Mouse (Mus musculus): ENCODE results near the gene 4933430I17Rik. TPM values are rescaled to one million over a fixed set of nuclear protein-coding genes. Genes with fewer than 3 reads are reported as not detected.
"Not testable (repeated sequence)": the region's sequence is repeated elsewhere in the genome, so short reads cannot be mapped to it uniquely, and the experiment has no call there.

Gene 4933430I17Rik
- total RNA-seq, 2 experiments from 2014 or later, result 0.46 to 0.80 TPM

DNA sequence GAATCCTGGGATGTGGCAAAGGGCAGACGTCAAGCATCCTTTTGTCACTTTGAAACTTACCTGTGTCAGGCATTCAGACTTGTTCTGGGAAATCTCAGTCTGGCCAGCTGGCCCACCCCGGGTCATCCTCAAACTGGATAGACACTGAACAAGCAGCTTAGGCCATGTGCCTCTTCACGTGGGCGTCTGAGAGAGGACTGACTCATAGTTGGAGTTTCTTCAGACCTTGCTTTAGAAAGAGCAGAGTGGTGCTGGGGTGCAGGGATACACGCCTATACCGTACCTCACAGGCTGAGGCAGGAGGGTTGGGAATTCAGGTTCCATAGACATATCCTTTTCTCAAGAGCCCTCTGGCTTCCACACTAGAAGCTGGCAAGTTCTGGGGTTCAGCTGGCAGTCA is 18.6 kb downstream of the 4933430I17Rik start:
- no peak for DNase-seq (ENCODE audit: low spot score in 2 of 2)

DNA sequence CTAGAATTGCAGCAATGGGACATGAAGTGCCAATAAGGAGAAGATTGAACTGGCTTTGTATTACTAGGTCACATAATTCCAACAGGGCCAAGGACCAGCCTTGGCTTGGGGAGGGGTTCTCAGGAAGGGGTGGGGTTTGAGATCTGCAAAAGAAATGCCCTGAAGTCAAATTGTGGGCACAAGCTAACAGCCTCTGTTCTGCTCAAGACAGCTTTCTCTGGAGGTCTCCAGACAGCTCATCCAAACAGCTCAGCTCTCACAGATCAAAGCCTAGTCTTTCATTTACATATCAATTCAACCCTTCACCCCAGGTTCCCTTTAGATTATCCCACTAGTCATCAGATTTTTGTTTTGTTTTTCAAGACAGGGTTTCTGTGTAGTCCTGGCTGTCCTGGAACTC is 19.6 kb downstream of the 4933430I17Rik start:
- no peak for DNase-seq (ENCODE audit: low spot score in 2 of 2)

DNA sequence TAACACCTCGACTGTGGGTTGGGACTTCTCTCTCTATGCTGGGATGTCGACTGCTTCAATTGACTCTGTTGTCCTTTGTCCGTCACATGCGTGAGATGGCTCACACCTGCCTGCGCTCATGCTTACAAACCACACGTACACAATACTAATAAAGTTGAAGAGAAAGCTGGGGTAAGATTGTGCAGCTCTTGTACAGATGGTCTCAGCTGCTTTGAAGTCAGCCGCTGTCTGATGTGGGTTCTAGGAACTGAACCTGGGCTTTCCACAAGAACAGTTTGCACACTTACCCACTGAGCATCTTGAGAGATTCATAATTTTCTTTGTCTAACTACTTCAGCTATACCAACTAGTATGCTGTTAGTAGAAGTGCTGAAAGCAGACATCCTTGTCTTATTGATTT is 26.8 kb downstream of the 4933430I17Rik start:
- DNase-seq (ENCODE audit: low spot score in 2 of 2), result no peak

DNA sequence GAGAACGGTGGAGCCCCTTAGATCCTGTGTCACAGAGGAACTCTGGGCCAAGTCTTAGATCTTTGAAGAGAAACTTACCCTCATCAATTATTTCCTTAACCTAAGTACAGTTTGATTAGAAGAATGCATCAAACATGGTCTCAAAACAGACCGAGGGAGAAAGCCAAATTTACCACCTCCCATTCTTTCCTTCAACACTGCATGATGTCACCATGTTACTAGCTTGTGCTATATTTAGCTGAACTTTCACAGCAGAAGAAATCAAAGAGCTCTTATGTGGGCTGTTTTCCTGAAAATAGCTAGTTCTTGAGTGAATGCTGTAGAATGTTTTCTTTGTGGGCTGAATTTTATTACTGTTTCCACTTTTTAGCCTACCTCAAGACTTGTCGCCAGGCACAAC is 32.3 kb downstream of the 4933430I17Rik start:
- DNase-seq (ENCODE audit: low spot score in 2 of 2), result no peak

DNA sequence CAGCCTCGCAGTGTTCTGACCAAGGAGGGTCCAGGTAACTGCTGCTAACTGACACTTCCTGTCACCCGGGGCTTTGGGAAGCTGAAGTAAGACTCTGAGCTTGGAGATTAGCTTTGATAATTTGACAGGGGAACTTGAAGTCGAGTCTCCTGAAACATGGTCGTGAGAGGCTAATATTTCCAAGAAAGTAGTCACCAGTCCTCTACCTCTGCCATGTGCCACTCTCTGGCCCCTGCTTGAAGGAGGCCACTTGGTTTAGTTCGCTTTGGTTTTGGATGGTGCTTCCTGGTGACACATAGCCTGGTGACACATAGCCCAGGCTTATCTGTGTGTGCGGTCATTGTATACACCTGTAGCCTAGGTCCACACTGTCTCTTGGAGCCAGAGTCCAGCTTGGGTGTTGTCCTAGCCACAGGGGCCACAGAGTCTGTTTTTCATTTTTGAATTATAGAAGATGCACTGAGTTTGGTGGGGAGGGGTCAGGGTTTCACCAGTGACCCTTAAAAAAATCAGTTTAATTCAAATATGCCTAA is 34.7 kb downstream of the 4933430I17Rik start, which contains the start of gene Rgs3:
TSS of gene Rgs3 (plus strand) at position 51 of the 533 bp plus-strand sequence.
- DNase-seq (ENCODE audit: low spot score in 2 of 2), result no peak

DNA sequence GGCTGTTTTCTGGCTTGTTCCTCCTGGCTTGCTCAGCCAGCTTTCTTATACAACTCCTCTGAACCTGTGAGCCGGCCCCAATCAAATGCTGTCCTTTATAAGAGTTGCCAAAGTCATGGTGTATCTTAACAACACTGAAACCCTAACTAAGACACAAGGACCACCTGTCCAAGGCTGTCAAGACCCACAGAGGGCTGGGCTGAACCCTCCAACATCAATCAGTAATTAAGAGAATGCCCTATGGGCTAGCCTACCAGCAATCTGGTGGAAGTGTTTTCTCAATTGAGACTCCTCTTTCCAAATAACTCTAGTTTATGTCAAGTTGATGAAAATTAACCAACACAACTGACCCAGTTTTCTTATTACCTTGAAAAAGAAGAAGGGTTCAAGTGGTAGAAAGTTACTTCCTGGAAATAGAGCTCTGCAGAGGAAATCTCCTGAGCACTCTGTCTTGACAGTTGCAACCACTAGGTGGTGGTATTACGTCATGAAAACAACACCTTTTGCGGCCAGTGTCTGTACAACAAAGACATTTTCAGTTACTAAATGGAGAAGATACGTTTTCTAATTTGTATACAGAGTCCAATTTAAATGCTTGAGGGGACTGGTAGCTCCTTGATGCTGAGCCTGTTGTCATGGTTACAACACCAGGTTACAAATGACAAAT is 35.9 kb downstream of the 4933430I17Rik start:
- DNase-seq (ENCODE audit: low spot score in 2 of 2), result peak; percentile 75 to 82

DNA sequence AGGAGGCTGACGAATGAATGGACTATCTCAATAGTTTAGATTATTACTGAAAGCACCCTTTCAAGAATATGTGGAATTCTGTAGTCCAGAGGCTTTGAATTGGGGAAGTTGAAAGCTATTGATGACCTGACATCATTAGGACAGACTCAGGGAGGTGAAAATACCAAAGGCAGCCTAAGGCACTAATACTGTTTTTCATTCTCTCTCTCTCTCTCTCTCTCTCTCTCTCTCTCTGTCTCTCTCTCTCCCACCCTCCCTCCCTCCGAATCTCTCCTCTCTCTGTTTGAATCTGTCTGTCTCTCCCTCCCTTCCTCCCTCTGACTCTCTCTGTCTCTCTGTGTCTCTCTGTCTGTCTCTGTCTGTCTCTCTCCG is 36.4 kb downstream of the 4933430I17Rik start:
- DNase-seq (ENCODE audit: low spot score in 2 of 2), result no peak

DNA sequence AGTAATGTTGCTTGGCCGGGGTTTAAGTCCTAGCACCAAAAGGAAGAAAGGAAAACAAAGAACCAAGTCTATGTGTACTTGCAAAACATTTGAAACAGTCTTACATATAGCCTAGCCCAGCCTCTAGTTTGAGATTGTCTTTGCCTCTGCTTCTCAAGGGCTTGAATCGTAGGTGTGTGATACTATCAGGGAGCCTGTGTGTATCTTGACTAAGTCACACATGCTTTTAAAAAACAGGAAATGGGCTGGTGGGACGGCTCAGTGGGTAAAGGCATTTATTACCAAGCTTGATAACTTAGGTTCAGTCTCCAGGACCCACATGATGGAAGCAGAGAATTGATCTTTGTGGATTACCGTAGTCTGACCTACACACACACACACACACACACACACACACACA is 36.8 kb downstream of the 4933430I17Rik start:
- no peak for DNase-seq (ENCODE audit: low spot score in 2 of 2)

DNA sequence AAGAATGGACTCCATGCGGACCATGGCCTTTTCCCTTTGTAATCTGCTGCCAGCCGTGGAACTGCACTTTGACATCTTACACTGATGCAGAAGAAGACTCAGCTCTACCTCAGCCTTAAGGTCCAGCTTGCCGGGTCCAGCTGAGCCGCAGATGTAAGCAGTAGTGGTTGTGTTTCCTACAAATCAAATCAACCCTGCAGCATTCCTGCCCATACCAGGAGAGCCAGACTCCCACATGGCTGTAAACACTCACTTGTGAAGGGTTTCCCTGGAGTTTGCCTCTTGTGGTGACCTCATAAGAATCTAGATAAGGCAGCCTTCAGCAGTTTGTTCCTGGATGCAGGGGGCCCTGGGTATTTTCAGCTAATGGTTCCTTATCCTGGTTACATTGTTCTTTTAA is 41.4 kb downstream of the 4933430I17Rik start:
- no peak for DNase-seq (ENCODE audit: low spot score in 2 of 2)

DNA sequence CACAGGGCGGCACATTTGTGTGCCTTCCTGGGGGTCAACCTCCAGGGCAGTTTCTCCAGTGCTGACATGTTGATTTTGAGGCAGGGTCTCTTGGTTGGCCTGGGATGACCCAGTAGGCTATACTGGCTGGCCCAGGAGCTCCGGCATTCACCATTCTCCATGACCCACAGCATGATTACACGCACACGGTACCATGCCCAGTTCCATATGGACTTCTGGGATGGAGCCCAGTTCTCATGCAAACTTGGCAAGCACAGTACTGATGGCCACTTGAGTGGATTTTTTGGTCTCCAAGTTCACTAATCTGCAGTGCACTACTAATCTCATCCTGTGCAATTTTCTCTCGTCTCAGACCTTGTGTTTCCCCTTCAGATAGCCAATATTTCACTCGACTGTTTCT is 42.5 kb downstream of the 4933430I17Rik start:
- DNase-seq (ENCODE audit: low spot score in 2 of 2), result no peak

DNA sequence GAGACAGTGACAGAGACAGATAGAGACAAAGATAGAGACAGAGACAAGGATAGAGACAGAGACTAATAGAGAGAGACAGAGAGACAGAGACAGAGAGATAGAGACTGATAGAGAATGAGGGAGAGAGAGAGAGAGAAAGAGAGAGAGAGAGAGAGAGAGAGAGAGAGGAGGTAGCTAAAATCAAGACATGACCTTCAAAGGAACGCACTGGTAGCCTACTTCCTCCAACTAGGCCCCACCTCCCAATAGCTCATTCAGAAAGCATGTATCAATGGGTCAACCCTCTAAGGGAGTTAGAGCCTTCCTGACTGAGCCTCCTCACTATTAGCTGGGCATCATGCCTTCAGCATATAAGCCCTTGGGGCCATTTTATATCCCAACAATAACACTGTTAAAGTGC is 43.2 kb downstream of the 4933430I17Rik start:
- DNase-seq (ENCODE audit: low spot score in 2 of 2), result no peak

DNA sequence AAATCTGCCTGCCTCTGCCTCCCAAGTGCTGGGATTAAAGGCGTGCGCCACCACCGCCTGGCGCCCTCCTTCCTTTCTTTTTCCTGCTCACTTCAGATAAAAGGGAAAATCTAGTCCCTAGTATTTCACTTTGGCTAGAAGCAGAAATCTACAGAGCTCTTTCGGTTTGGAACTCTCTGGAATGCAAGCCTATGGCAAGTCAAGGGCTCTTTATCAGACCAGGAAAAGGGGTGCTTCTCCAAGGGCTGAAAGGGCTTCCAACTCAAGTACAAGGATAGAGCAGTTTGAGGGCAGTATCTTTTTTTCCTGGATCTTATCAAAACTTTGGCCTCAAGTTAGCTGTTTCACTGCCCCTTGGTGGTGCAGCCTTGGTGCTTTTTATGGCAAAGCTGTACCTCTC is 44.4 kb downstream of the 4933430I17Rik start:
- no peak for DNase-seq (ENCODE audit: low spot score in 2 of 2)

DNA sequence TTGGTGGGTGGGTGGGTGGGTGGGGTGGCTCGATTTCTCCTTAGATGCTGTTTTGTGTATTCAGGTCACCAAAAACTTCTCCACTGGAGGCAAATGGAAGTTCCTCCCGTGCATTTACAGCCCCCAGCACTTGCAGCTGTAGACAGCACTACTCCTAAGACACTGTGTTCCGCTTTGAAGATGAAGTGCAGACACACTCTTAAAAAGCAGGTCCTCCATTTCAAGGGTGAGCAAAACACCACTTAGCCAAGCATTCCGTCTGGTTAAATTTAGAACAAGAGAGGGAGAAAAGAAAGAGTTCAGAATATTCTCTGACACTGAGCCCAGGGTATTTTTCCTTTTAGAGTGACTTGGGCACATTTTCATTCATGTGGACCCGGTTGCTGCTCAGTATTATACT is 44.9 kb downstream of the 4933430I17Rik start:
- no peak for DNase-seq (ENCODE audit: low spot score in 2 of 2)

DNA sequence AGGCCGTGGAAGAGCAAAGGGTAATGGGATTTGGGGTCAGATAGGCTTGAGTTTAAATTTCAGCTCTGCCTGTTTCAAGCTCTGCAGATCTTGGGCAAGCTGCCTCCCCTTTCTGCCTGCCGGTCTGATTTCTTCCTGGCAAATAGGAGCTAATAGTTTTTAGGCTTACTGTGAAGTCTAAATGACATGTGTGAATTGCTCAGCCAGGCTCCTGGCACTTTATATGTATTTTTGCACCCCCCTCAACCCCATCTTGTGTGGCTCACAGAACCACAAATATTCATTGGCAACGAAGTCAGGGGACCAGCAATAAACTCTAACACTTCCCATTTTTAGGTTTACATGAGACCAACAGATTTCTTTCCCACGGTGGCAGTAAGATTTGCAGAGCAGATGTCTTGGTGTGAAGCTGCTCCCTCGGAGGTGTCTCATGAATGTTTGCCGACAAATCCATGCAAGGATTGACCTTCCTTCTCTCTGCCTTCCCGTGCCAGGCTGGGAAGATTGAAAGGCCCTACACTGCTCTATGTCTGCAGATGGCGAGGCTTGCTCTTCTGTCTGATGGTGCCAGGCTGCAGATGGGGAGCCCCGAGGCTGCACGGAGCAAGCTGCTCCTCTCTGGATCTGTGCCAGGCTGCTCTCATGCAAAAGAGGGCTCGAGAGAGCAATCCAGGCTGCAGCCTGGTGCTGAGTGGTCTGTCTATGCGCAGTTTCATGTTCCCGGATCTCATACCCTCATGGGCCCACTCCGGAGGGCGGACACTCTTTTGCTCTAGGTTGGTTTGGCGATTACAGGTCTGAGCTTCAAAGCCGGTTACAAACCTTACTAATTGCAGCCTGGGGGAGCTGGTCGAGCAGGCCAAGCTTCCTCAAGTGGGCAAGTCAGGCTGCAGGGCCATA is 57.4 kb downstream of the 4933430I17Rik start:
- peak; percentile 47 to 57 for DNase-seq (ENCODE audit: low spot score in 2 of 2)

DNA sequence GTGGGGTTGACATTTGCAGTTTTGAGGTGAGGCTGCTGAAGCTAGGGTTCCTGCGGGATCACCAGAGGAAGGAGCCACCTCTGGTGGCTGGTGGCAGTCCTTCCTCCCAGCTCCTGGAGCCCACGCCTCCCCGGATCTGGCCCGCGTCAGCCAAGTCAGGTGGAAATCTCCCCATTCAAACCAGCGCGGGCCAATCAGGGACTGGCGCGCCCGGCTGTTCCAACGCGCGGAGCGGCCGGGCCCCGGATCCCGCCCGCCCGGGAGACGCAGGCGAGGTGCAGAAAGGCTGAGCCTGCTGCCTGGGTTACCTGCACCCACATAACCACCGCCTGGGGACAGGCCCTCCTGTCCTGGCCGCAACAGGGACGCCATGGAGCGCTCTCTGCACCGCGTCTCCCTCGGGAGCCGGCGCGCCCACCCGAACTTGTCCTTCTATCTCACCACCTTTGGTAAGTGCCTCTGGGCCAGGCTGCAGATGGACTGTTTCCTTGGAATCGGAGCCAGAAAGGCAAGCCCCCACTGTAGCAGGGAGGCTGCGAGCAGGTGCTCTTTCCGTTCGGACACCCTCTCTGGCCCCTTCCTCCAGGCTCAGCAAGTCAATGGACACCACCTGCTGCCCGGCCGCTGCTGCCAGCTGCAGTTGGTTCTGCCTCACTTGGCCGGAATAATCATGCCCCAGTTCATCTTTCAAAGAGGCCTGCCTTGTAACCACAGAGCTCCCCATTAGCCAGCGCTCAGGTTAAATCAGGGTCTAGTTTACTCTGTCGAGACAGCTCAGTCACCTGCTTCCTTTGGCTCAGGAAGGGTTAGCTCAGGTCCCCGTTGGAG is 58.3 kb downstream of the 4933430I17Rik start:
- DNase-seq (ENCODE audit: low spot score in 2 of 2), result peak; percentile 40 to 54

DNA sequence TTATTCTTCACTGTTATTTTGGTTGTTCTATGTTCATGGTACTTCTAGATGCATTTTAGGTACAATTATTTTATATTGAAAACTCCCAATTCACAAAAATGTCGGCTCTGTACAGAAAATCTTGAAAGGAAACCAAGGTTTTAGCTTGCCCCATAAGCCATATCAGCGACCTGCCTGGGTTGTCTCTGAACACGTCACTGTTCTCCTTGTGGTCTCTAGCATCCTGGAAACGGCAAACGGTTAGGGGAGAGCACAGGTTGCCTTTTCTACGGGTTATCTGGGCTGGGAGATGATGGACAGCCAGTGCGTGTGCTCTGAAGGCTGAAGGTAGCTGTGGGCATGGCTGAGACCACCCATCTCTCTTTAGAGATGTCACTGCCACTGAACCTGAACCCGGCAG is 61.9 kb downstream of the 4933430I17Rik start:
- no peak for DNase-seq (ENCODE audit: low spot score in 2 of 2)

DNA sequence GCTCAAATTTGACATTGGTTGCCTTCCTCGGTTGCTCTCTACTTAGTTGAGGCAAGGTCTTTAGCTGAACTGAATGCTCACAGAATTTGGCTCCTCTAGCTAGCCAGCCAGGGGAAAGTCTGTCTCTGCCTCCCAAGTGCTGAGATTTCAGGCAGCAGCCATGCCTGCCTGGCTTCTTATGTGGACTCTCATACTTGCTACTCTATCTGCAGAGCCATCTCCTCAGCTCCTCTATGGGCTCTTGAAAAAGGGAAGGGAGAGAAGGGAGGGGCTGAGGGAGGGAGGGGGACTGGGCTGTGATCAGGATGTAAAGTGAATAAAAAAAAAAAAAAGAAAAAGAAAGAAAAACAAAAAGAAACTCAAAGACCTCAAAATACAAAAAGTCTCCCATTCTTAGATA is 65.7 kb downstream of the 4933430I17Rik start:
- no peak for DNase-seq (ENCODE audit: low spot score in 2 of 2)

DNA sequence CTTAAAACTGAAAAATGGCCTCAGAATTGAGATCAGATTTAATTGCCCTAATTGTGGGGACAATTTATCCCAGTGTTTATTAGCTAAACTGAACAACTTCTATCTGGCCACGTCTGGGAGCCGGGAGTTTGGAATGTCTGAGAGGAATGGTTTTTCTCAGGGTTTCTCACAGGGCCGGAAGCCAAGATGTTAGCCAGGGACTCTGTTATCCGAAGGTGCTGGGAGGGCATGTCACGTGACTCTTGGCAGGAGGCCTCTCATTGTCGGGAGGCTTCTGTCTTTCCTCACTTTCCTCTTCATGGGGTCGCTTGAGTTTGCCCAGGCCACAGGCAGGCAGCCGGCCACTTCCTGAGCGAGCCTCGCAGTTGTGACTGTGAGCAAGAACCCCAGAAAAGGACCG is 66.2 kb downstream of the 4933430I17Rik start:
- no peak for DNase-seq (ENCODE audit: low spot score in 2 of 2)

DNA sequence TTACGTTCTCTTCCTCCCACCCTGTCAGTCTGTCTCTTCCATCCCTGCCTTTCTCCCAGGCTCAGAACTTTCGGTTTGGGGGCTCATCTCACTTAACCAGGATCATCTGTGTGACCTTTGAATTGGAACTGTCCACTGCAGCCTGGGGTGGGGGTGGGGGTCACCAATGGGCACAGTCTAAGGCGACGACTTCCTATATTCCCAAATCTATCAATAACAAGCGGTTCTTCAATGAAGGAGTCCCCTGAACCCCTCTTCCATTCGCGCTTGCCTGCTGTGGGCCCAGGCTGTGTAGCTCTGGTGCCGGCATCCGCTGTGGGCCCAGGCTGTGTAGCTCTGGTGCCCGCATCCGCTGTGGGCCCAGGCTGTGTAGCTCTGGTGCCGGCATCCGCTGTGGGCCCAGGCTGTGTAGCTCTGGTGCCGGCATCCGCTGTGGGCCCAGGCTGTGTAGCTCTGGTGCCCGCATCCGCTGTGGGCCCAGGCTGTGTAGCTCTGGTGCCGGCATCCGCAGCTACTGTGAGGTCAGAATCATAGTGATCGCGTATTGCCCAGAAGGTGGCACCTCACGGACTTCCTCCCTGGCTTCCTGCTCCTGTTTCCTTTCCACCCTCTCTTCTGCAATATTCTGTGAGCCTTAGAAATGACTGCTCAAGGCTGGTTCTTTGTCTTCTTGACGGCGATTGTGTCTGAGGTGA is 68.5 kb downstream of the 4933430I17Rik start:
- not testable (repeated sequence) for DNase-seq (ENCODE audit: low spot score in 2 of 2)

DNA sequence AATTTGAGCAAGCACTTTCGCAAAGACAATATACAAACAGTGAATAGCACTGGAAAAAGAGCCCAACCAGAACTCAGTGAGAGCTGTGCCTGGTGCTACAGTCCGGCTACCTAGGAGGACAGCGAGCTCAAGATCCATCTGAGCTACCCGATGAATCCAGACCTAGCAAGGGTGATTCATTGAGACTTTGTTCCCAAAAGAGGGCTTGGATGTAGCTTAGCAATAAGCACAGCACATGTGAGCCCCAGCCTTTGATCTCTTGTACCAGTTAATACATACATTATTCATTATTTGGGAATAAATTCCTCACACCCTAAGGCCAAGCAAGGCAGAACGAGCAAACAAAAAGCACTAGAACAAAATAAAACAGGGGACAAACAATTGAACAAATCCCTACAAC is 69.3 kb downstream of the 4933430I17Rik start:
- no peak for DNase-seq (ENCODE audit: low spot score in 2 of 2)

DNA sequence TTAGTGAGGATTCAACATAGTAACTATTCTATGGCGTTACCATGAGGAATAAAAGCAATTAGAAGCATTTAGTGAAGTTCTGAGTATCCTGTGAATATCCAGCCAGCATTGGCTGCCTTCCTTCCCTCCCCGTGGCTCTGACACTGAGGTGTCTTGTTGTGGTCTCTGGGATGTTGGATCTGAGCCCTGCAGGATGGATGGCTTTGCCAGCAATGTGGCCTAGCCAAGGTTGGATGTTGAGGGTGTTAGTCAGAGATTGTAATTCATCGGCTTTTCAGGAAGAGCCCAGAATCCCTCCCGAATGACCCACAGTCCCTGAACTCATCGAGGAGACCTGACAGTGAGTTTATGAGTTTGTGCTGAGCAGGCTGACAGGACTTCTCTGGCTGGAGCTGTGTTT is 70.9 kb downstream of the 4933430I17Rik start:
- no peak for DNase-seq (ENCODE audit: low spot score in 2 of 2)
